Mouse (Mus musculus): Measurements from ENCODE around the gene Plekhm2.
A peak's percentile ranks its signal among the peaks of the same experiment; 100 is the strongest.

Plekhm2 gene

GRCm38 (mm10) chr4:141660884-141661283 lies 3.8 kb downstream of the Plekhm2 start:
- no peak for DNase-seq (ENCODE audit: low spot score)

GRCm38 (mm10) chr4:141659739-141660138 lies 5.0 kb downstream of the Plekhm2 start:
- no peak for DNase-seq (ENCODE audit: low spot score)

- DNase-seq (ENCODE audit: low spot score), result no peak
Observed at GRCm38 (mm10) chr4:141658846-141659484, 5.7 kb downstream of the Plekhm2 start.

- no peak for DNase-seq (ENCODE audit: low spot score)
Observed at GRCm38 (mm10) chr4:141656932-141657331, 7.8 kb downstream of the Plekhm2 start.

GRCm38 (mm10) chr4:141655908-141656608 lies 8.6 kb downstream of the Plekhm2 start:
- peak; percentile 45 for DNase-seq (ENCODE audit: low spot score)

- DNase-seq (ENCODE audit: low spot score), result no peak
Observed at GRCm38 (mm10) chr4:141654509-141654908, 10.2 kb downstream of the Plekhm2 start.

GRCm38 (mm10) chr4:141653813-141654212 lies 10.9 kb downstream of the Plekhm2 start:
- DNase-seq (ENCODE audit: low spot score), result no peak

- DNase-seq (ENCODE audit: low spot score), result no peak
Observed at GRCm38 (mm10) chr4:141653044-141653443, 11.7 kb downstream of the Plekhm2 start.

- DNase-seq (ENCODE audit: low spot score), result no peak
Observed at GRCm38 (mm10) chr4:141651944-141652343, 12.8 kb downstream of the Plekhm2 start.

GRCm38 (mm10) chr4:141651286-141651685 lies 13.4 kb downstream of the Plekhm2 start:
- no peak for DNase-seq (ENCODE audit: low spot score)

- DNase-seq (ENCODE audit: low spot score), result peak; percentile 58
Observed at GRCm38 (mm10) chr4:141649244-141649643, 15.5 kb downstream of the Plekhm2 start.

- DNase-seq (ENCODE audit: low spot score), result no peak
Observed at GRCm38 (mm10) chr4:141648262-141648661, 16.4 kb downstream of the Plekhm2 start.

- DNase-seq (ENCODE audit: low spot score), result no peak
Observed at GRCm38 (mm10) chr4:141647187-141647586, 17.5 kb downstream of the Plekhm2 start.

GRCm38 (mm10) chr4:141645988-141646387 lies 18.7 kb downstream of the Plekhm2 start:
- no peak for DNase-seq (ENCODE audit: low spot score)

- DNase-seq (ENCODE audit: low spot score), result peak; percentile 87
Observed at GRCm38 (mm10) chr4:141643118-141643855, 21.4 kb downstream of the Plekhm2 start.

GRCm38 (mm10) chr4:141641961-141642811 lies 22.5 kb downstream of the Plekhm2 start:
- DNase-seq (ENCODE audit: low spot score), result no peak

- DNase-seq (ENCODE audit: low spot score), result no peak
Observed at GRCm38 (mm10) chr4:141641353-141641771, 23.3 kb downstream of the Plekhm2 start.

- no peak for DNase-seq (ENCODE audit: low spot score)
Observed at GRCm38 (mm10) chr4:141639474-141639873, 25.2 kb downstream of the Plekhm2 start.

- no peak for DNase-seq (ENCODE audit: low spot score)
Observed at GRCm38 (mm10) chr4:141636693-141637092, 28.0 kb downstream of the Plekhm2 start.

- no peak for DNase-seq (ENCODE audit: low spot score)
Observed at GRCm38 (mm10) chr4:141635991-141636390, 28.7 kb downstream of the Plekhm2 start.

- DNase-seq (ENCODE audit: low spot score), result no peak
Observed at GRCm38 (mm10) chr4:141632111-141632873, 32.4 kb downstream of the Plekhm2 start.

Measured in layer of hippocampus, adult 11-12 months (tissue).